ENCODE assay signal across 8 mouse cellular contexts in the genomic region with DNA sequence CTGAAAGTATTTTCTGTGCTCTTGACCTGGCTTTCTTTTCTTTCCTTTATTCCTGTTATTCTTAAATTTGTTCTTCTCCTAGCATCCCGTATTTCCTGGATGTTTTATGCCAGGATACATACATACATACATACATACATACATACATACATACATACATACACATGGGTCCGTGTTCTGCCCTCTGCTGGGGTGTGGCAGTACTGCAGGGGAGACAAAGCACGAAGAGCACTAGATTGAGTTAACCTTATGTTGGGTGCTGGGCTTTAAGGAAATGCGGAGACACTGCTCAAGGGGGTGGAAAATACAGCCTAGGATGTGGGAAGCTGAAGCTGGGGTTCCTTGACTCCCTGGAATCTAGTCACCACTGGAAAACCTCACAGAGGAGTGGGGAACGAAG. TPM values are rescaled to one million over a fixed set of nuclear protein-coding genes. Genes with fewer than 3 reads are reported as not detected.
A peak's percentile ranks its signal among the peaks of the same experiment; 100 is the strongest.
DNase-seq lines count a peak whose midpoint lies in the region; ATAC-seq and TF ChIP-seq lines count a peak whose summit lies in the region.

No protein-coding gene starts in this region.

- ATAC-seq in hindbrain, embryonic 11.5 days (ENCODE audit: low FRiP score) = peak; percentile 52; the same call in 1 of the 2 replicates
- no peak for ATAC-seq in hindbrain, embryonic 16.5 days
- ATAC-seq in hindbrain, postnatal 0 days = no peak
- peak; percentile 50; the same call in 1 of the 2 replicates for ATAC-seq in limb, embryonic 14.5 days (ENCODE audit: low FRiP score, low read depth)
- 0 out of 2 replicates have a peak, but pooled peaks have one; percentile 41 for ATAC-seq in neural tube, embryonic 13.5 days (ENCODE audit: low read depth)

- H3K4me1 ChIP-seq in hindbrain, embryonic 11.5 days (replicated peaks; ENCODE audit: control insufficient read depth, insufficient read depth, low read length) = no peaks in the 10 kb centered on the region
- H3K4me1 ChIP-seq in hindbrain, embryonic 16.5 days (ENCODE audit: control insufficient read depth, insufficient read depth, low read depth, low read length) = no peaks in the 10 kb centered on the region; the same call in 1 of the 2 replicates
- H3K4me1 ChIP-seq in hindbrain, postnatal 0 days (ENCODE audit: insufficient read depth, low read length) = no peaks in the 10 kb centered on the region
- peaks cover 2% of the 10 kb centered on the region; the same call in 1 of the 2 replicates for H3K4me1 ChIP-seq in limb, embryonic 14.5 days (ENCODE audit: control insufficient read depth, insufficient read depth, low read length)
- peaks cover 8% of the 10 kb centered on the region for H3K4me1 ChIP-seq in neural tube, embryonic 13.5 days (replicated peaks)

- no peak overlapping the region for H3K4me3 ChIP-seq in hindbrain, embryonic 11.5 days (ENCODE audit: low read depth, low read length)
- no peak overlapping the region for H3K4me3 ChIP-seq in hindbrain, embryonic 16.5 days (ENCODE audit: low read length)
- H3K4me3 ChIP-seq in hindbrain, postnatal 0 days (ENCODE audit: low read length) = no peak overlapping the region
- H3K4me3 ChIP-seq in limb, embryonic 14.5 days (replicated peaks; ENCODE audit: low read length) = no peak overlapping the region
- H3K4me3 ChIP-seq in neural tube, embryonic 13.5 days = no peak overlapping the region

- H3K9me3 ChIP-seq in hindbrain, embryonic 11.5 days (ENCODE audit: control insufficient read depth, low read length) = no peaks in the 10 kb centered on the region
- no peaks in the 10 kb centered on the region for H3K9me3 ChIP-seq in hindbrain, embryonic 16.5 days (ENCODE audit: control insufficient read depth, low read length)
- no peaks in the 10 kb centered on the region for H3K9me3 ChIP-seq in hindbrain, postnatal 0 days (ENCODE audit: low read length)
- H3K9me3 ChIP-seq in limb, embryonic 14.5 days (ENCODE audit: control insufficient read depth, low read length) = no peaks in the 10 kb centered on the region
- no peaks in the 10 kb centered on the region for H3K9me3 ChIP-seq in neural tube, embryonic 13.5 days

- no peaks in the 10 kb centered on the region for H3K36me3 ChIP-seq in hindbrain, embryonic 11.5 days (ENCODE audit: control insufficient read depth, insufficient read depth, low read length)
- no peaks in the 10 kb centered on the region for H3K36me3 ChIP-seq in hindbrain, embryonic 16.5 days (ENCODE audit: control insufficient read depth, insufficient read depth, low read length)
- no peaks in the 10 kb centered on the region for H3K36me3 ChIP-seq in hindbrain, postnatal 0 days (ENCODE audit: insufficient read depth, low read length)
- H3K36me3 ChIP-seq in limb, embryonic 14.5 days (ENCODE audit: control insufficient read depth, insufficient read depth, low read length) = no peaks in the 10 kb centered on the region
- no peaks in the 10 kb centered on the region for H3K36me3 ChIP-seq in neural tube, embryonic 13.5 days

- no peak overlapping the region for H3K9ac ChIP-seq in hindbrain, embryonic 11.5 days (ENCODE audit: low read depth, low read length)
- no peak overlapping the region for H3K9ac ChIP-seq in hindbrain, embryonic 16.5 days (ENCODE audit: low read depth, low read length)
- no peak overlapping the region for H3K9ac ChIP-seq in hindbrain, postnatal 0 days (replicated peaks; ENCODE audit: low read length)
- H3K9ac ChIP-seq in limb, embryonic 14.5 days (ENCODE audit: low read depth, low read length, severe bottlenecking) = no peak overlapping the region
- H3K9ac ChIP-seq in neural tube, embryonic 13.5 days = no peak overlapping the region

- peak; percentile 89 for DNase-seq in hindbrain, embryonic 11.5 days (ENCODE audit: low spot score)
- DNase-seq in adrenal gland, adult 18-20 months (ENCODE audit: low spot score in 2 of 2) = peak; percentile 65 to 72
- DNase-seq in embryo, embryonic 11 days = peak; percentile 66
- peak; percentile 61 for DNase-seq in hindbrain, postnatal 0 days (ENCODE audit: low spot score)
- peak; percentile 42 for DNase-seq in limb, embryonic 14.5 days (ENCODE audit: low spot score)
- peak; percentile 78 for DNase-seq in thymus, postnatal 0 days (ENCODE audit: low spot score)

- no peak for TF ChIP-seq POLR2A in limb, embryonic 14.5 days (IDR thresholded peaks at IDR 0.05; ENCODE audit: borderline replicate concordance, extremely low read depth, insufficient read depth, insufficient read length)

- peak; percentile 87 for TF ChIP-seq CTCF in hindbrain, postnatal 0 days (IDR thresholded peaks at IDR 0.05; ENCODE audit: low read depth)

- no peak overlapping the region for H3K4me2 ChIP-seq in hindbrain, embryonic 11.5 days (replicated peaks; ENCODE audit: low read depth, low read length)
- no peak overlapping the region for H3K4me2 ChIP-seq in hindbrain, embryonic 16.5 days (ENCODE audit: low read length)
- H3K4me2 ChIP-seq in hindbrain, postnatal 0 days (ENCODE audit: low read depth, low read length) = no peak overlapping the region
- no peak overlapping the region for H3K4me2 ChIP-seq in limb, embryonic 14.5 days (replicated peaks; ENCODE audit: low read depth, low read length, severe bottlenecking)
- H3K4me2 ChIP-seq in neural tube, embryonic 13.5 days = no peak overlapping the region

- 55% methylated on average over 5 of the region's 5 CpGs for WGBS in hindbrain, embryonic 11.5 days
- 60% methylated on average over 5 of the region's 5 CpGs for WGBS in hindbrain, embryonic 16.5 days
- WGBS in hindbrain, postnatal 0 days = 54% methylated on average over 5 of the region's 5 CpGs
- WGBS in limb, embryonic 14.5 days = 50% methylated on average over 5 of the region's 5 CpGs
- WGBS in neural tube, embryonic 13.5 days = 52% methylated on average over 5 of the region's 5 CpGs

- no peak overlapping the region for H3K27ac ChIP-seq in hindbrain, embryonic 11.5 days (ENCODE audit: low read depth, low read length)
- H3K27ac ChIP-seq in hindbrain, embryonic 16.5 days (ENCODE audit: low read depth, low read length) = no peak overlapping the region
- no peak overlapping the region for H3K27ac ChIP-seq in hindbrain, postnatal 0 days
- no peak overlapping the region for H3K27ac ChIP-seq in limb, embryonic 14.5 days (replicated peaks; ENCODE audit: low read depth, low read length)
- no peak overlapping the region for H3K27ac ChIP-seq in neural tube, embryonic 13.5 days (replicated peaks)

- no peaks in the 10 kb centered on the region for H3K27me3 ChIP-seq in hindbrain, embryonic 11.5 days (ENCODE audit: control insufficient read depth, insufficient read depth, low read length)
- no peaks in the 10 kb centered on the region; the same call in 1 of the 2 replicates for H3K27me3 ChIP-seq in hindbrain, embryonic 16.5 days (replicated peaks; ENCODE audit: control insufficient read depth, insufficient read depth, low read length)
- no peaks in the 10 kb centered on the region for H3K27me3 ChIP-seq in hindbrain, postnatal 0 days (ENCODE audit: insufficient read depth, low read length)
- no peaks in the 10 kb centered on the region for H3K27me3 ChIP-seq in limb, embryonic 14.5 days (ENCODE audit: control insufficient read depth, insufficient read depth, low read length)
- no peaks in the 10 kb centered on the region for H3K27me3 ChIP-seq in neural tube, embryonic 13.5 days

RNA-seq across cellular contexts. Expression of gene Hmgb2, which starts 8.1 kb away (rescaled TPM):
- 457 and 512 TPM in 2 replicates for polyA plus RNA-seq in hindbrain, embryonic 11.5 days (2014; fragmentation: Nextera tagmentation; extraction: Ambion mirVana)
- 65.0 and 67.4 TPM in 2 replicates for polyA plus RNA-seq in hindbrain, embryonic 16.5 days (2015; fragmentation: Nextera tagmentation; extraction: Ambion mirVana)
- 1 to 10 TPM; 5.1 to 5.3 TPM for total RNA-seq in adrenal gland, adult 18-20 months (2021)
- total RNA-seq in hindbrain, postnatal 0 days (2014; rRNA removed) = 14.6 and 14.8 TPM in 2 replicates
- 140 and 154 TPM in 2 replicates for polyA plus RNA-seq in hindbrain, postnatal 0 days (2015; fragmentation: Nextera tagmentation; extraction: Ambion mirVana)
- polyA plus RNA-seq in limb, embryonic 14.5 days (2012; rRNA removed) = 86.9 and 199 TPM in 2 replicates
- 290 and 314 TPM in 2 replicates for polyA plus RNA-seq in limb, embryonic 14.5 days (2014; fragmentation: Nextera tagmentation; extraction: Ambion mirVana)
- polyA plus RNA-seq in neural tube, embryonic 13.5 days (2015; fragmentation: Nextera tagmentation; extraction: Ambion mirVana) = 85.6 and 87.2 TPM in 2 replicates
- 841 and 1,050 TPM in 2 replicates for polyA plus RNA-seq in thymus, postnatal 0 days (2015; fragmentation: Nextera tagmentation; extraction: Ambion mirVana)

RNA-seq across cellular contexts. Expression of gene Sap30, which starts 16.0 kb away (rescaled TPM):
- polyA plus RNA-seq in hindbrain, embryonic 11.5 days (2014; fragmentation: Nextera tagmentation; extraction: Ambion mirVana) = 109 and 115 TPM in 2 replicates
- 20.7 and 22.9 TPM in 2 replicates for polyA plus RNA-seq in hindbrain, embryonic 16.5 days (2015; fragmentation: Nextera tagmentation; extraction: Ambion mirVana)
- 10 to 100 TPM; 11.9 to 14.4 TPM for total RNA-seq in adrenal gland, adult 18-20 months (2021)
- total RNA-seq in hindbrain, postnatal 0 days (2014; rRNA removed) = 22.1 and 26.1 TPM in 2 replicates
- polyA plus RNA-seq in hindbrain, postnatal 0 days (2015; fragmentation: Nextera tagmentation; extraction: Ambion mirVana) = 20.8 and 22.0 TPM in 2 replicates
- polyA plus RNA-seq in limb, embryonic 14.5 days (2012; rRNA removed) = 27.7 and 32.6 TPM in 2 replicates
- 35.8 and 40.1 TPM in 2 replicates for polyA plus RNA-seq in limb, embryonic 14.5 days (2014; fragmentation: Nextera tagmentation; extraction: Ambion mirVana)
- 50.6 and 51.0 TPM in 2 replicates for polyA plus RNA-seq in neural tube, embryonic 13.5 days (2015; fragmentation: Nextera tagmentation; extraction: Ambion mirVana)
- polyA plus RNA-seq in thymus, postnatal 0 days (2015; fragmentation: Nextera tagmentation; extraction: Ambion mirVana) = 32.2 and 38.0 TPM in 2 replicates

RNA-seq across cellular contexts. Expression of gene Scrg1, which starts 47.9 kb away (rescaled TPM):
- polyA plus RNA-seq in hindbrain, embryonic 11.5 days (2014; fragmentation: Nextera tagmentation; extraction: Ambion mirVana) = 1.4 and 1.6 TPM in 2 replicates
- 13.7 and 24.4 TPM in 2 replicates for polyA plus RNA-seq in hindbrain, embryonic 16.5 days (2015; fragmentation: Nextera tagmentation; extraction: Ambion mirVana)
- total RNA-seq in adrenal gland, adult 18-20 months (2021) = under 1 TPM in 1 of 2 experiments, not detected in 1; 0.46 TPM
- 13.5 and 15.8 TPM in 2 replicates for total RNA-seq in hindbrain, postnatal 0 days (2014; rRNA removed)
- 49.8 and 63.2 TPM in 2 replicates for polyA plus RNA-seq in hindbrain, postnatal 0 days (2015; fragmentation: Nextera tagmentation; extraction: Ambion mirVana)
- polyA plus RNA-seq in limb, embryonic 14.5 days (2012; rRNA removed) = 38.9 and 39.5 TPM in 2 replicates
- polyA plus RNA-seq in limb, embryonic 14.5 days (2014; fragmentation: Nextera tagmentation; extraction: Ambion mirVana) = 23.7 and 24.1 TPM in 2 replicates
- 2.3 and 2.9 TPM in 2 replicates for polyA plus RNA-seq in neural tube, embryonic 13.5 days (2015; fragmentation: Nextera tagmentation; extraction: Ambion mirVana)
- polyA plus RNA-seq in thymus, postnatal 0 days (2015; fragmentation: Nextera tagmentation; extraction: Ambion mirVana) = 0.19 TPM in 1 of 2 replicates, not detected in the other

Comparison
In these comparisons a context has a peak if more than half of its experiments do, and no peak if none do; other contexts are left out.
1. ATAC-seq: peak in hindbrain, embryonic 11.5 days (single experiment), limb, embryonic 14.5 days (single experiment) and neural tube, embryonic 13.5 days (single experiment); none in hindbrain, embryonic 16.5 days (single experiment) and hindbrain, postnatal 0 days (single experiment).
2. Peak in every context shown above with its lines, with median percentiles within 50 percentile points of each other: DNase-seq.